Mouse (Mus musculus): ENCODE data around the gene Tph1.

Gene Tph1

GRCm38 (mm10) chr7:46648431-46649140 is 23.8 kb downstream of the Tph1 start:
- no peak for DNase-seq (ENCODE audit: low read depth, low spot score)

GRCm38 (mm10) chr7:46643172-46643571 is 29.2 kb downstream of the Tph1 start:
- no peak for DNase-seq (ENCODE audit: low read depth, low spot score)

- DNase-seq (ENCODE audit: low read depth, low spot score): no peak
Measured at GRCm38 (mm10) chr7:46640062-46640461, 32.3 kb downstream of the Tph1 start.

GRCm38 (mm10) chr7:46639692-46640031 is 32.7 kb downstream of the Tph1 start, which contains the start of gene Sergef:
Gene Sergef (minus strand): TSS chr7:46639807.
- peak; percentile 81 for DNase-seq (ENCODE audit: low read depth, low spot score)

GRCm38 (mm10) chr7:46638889-46639691 is 33.2 kb downstream of the Tph1 start:
- DNase-seq (ENCODE audit: low read depth, low spot score): no peak

GRCm38 (mm10) chr7:46628375-46628975 is 43.9 kb downstream of the Tph1 start:
- no peak for DNase-seq (ENCODE audit: low read depth, low spot score)

GRCm38 (mm10) chr7:46623979-46624378 is 48.4 kb downstream of the Tph1 start:
- DNase-seq (ENCODE audit: low read depth, low spot score): no peak

- no peak for DNase-seq (ENCODE audit: low read depth, low spot score)
Measured at GRCm38 (mm10) chr7:46618416-46619110, 53.8 kb downstream of the Tph1 start.

- no peak for DNase-seq (ENCODE audit: low read depth, low spot score)
Measured at GRCm38 (mm10) chr7:46616429-46617005, 55.8 kb downstream of the Tph1 start.

GRCm38 (mm10) chr7:46615256-46615977 is 56.9 kb downstream of the Tph1 start:
- DNase-seq (ENCODE audit: low read depth, low spot score): no peak

- no peak for DNase-seq (ENCODE audit: low read depth, low spot score)
Measured at GRCm38 (mm10) chr7:46614263-46614662, 58.1 kb downstream of the Tph1 start.

- no peak for DNase-seq (ENCODE audit: low read depth, low spot score)
Measured at GRCm38 (mm10) chr7:46613091-46613490, 59.2 kb downstream of the Tph1 start.

- no peak for DNase-seq (ENCODE audit: low read depth, low spot score)
Measured at GRCm38 (mm10) chr7:46612421-46612937, 59.9 kb downstream of the Tph1 start.

- no peak for DNase-seq (ENCODE audit: low read depth, low spot score)
Measured at GRCm38 (mm10) chr7:46611970-46612369, 60.4 kb downstream of the Tph1 start.

- DNase-seq (ENCODE audit: low read depth, low spot score): no peak
Measured at GRCm38 (mm10) chr7:46609317-46609716, 63.0 kb downstream of the Tph1 start.

- peak; percentile 73 for DNase-seq (ENCODE audit: low read depth, low spot score)
Measured at GRCm38 (mm10) chr7:46607428-46608055, 64.8 kb downstream of the Tph1 start.

GRCm38 (mm10) chr7:46607031-46607426 is 65.3 kb downstream of the Tph1 start:
- DNase-seq (ENCODE audit: low read depth, low spot score): no peak

- peak; percentile 85 for DNase-seq (ENCODE audit: low read depth, low spot score)
Measured at GRCm38 (mm10) chr7:46606391-46607030, 65.8 kb downstream of the Tph1 start.

- DNase-seq (ENCODE audit: low read depth, low spot score): no peak
Measured at GRCm38 (mm10) chr7:46603051-46603450, 69.3 kb downstream of the Tph1 start.

- peak; percentile 31 for DNase-seq (ENCODE audit: low read depth, low spot score)
Measured at GRCm38 (mm10) chr7:46602079-46602478, 70.3 kb downstream of the Tph1 start.

All from retina, postnatal 7 days (tissue).